Mouse (Mus musculus) spleen, adult 18-20 months (tissue): ENCODE results near the gene 4930469K13Rik.
A peak's percentile ranks its signal among the peaks of the same experiment; 100 is the strongest.

ENCODE experiments used
- DNase-seq, 2 experiments: peaks; one replicate each; pipeline ENCODE4 v3.0.0; 2022; ENCODE audit warnings: mixed read lengths in 2 of 2

The 4930469K13Rik gene

GRCm38 (mm10) chr11:33974341-33975040 lies 123.9 kb downstream of the 4930469K13Rik start:
- no peak for DNase-seq

GRCm38 (mm10) chr11:33972114-33972513 lies 126.2 kb downstream of the 4930469K13Rik start:
- no peak for DNase-seq

- no peak for DNase-seq
Observed at GRCm38 (mm10) chr11:33969199-33969598, 129.2 kb downstream of the 4930469K13Rik start.

- no peak for DNase-seq
Observed at GRCm38 (mm10) chr11:33967708-33968107, 130.6 kb downstream of the 4930469K13Rik start.

- DNase-seq, result no peak
Observed at GRCm38 (mm10) chr11:33965380-33965779, 133.0 kb downstream of the 4930469K13Rik start.

- DNase-seq, result no peak
Observed at GRCm38 (mm10) chr11:33962688-33963407, 135.5 kb downstream of the 4930469K13Rik start, which contains the start of gene Kcnmb1. Gene Kcnmb1 (plus strand): TSS chr11:33963013.

- no peak for DNase-seq
Observed at GRCm38 (mm10) chr11:33962178-33962577, 136.2 kb downstream of the 4930469K13Rik start.

GRCm38 (mm10) chr11:33958713-33959112 lies 139.6 kb downstream of the 4930469K13Rik start:
- peak in 1 of 2 experiments; percentile 56 for DNase-seq

GRCm38 (mm10) chr11:33957595-33957994 lies 140.8 kb downstream of the 4930469K13Rik start:
- no peak for DNase-seq

- no peak for DNase-seq
Observed at GRCm38 (mm10) chr11:33956623-33957022, 141.7 kb downstream of the 4930469K13Rik start.

GRCm38 (mm10) chr11:33955982-33956381 lies 142.4 kb downstream of the 4930469K13Rik start:
- DNase-seq, result no peak

- DNase-seq, result no peak
Observed at GRCm38 (mm10) chr11:33951684-33952625, 146.4 kb downstream of the 4930469K13Rik start.

- DNase-seq, result no peak
Observed at GRCm38 (mm10) chr11:33951155-33951554, 147.2 kb downstream of the 4930469K13Rik start.

- no peak for DNase-seq
Observed at GRCm38 (mm10) chr11:33946501-33946900, 151.9 kb downstream of the 4930469K13Rik start.

- no peak for DNase-seq
Observed at GRCm38 (mm10) chr11:33944786-33945328, 153.5 kb downstream of the 4930469K13Rik start.

GRCm38 (mm10) chr11:33944067-33944785 lies 154.1 kb downstream of the 4930469K13Rik start:
- DNase-seq, result peak in 1 of 2 experiments; percentile 41

GRCm38 (mm10) chr11:33943565-33943964 lies 154.8 kb downstream of the 4930469K13Rik start:
- DNase-seq, result no peak

GRCm38 (mm10) chr11:33939456-33940113 lies 158.8 kb downstream of the 4930469K13Rik start:
- DNase-seq, result no peak

GRCm38 (mm10) chr11:33938561-33939274 lies 159.6 kb downstream of the 4930469K13Rik start:
- peak in 1 of 2 experiments; percentile 22 for DNase-seq

- DNase-seq, result no peak
Observed at GRCm38 (mm10) chr11:33937641-33938040, 160.7 kb downstream of the 4930469K13Rik start.

- DNase-seq, result no peak
Observed at GRCm38 (mm10) chr11:33934286-33934685, 164.1 kb downstream of the 4930469K13Rik start.
